Mouse (Mus musculus): ENCODE data around the gene Jazf1. TPM values are rescaled to one million over a fixed set of nuclear protein-coding genes. Genes with fewer than 3 reads are reported as not detected.

Jazf1 gene
- polyA plus RNA-seq, 1 experiment, result not detected

- Histone ChIP-seq H3K4me3 (replicated peaks) (no peak overlapping the region), H3K36me3 (replicated peaks; ENCODE audit: low read length) (no peaks in the 10 kb centered on the region), H3K9me3 (0 out of 2 replicates have a peak, but pooled peaks cover 2% of the 10 kb centered on the region), H3K4me1 (peaks cover 14% of the 10 kb centered on the region), H3K27me3 (replicated peaks) (peaks cover 60% of the 10 kb centered on the region)
- TF ChIP-seq FLI1 (IDR thresholded peaks at IDR 0.05; ENCODE audit: low read length) (no peak), GATA1 (IDR thresholded peaks at IDR 0.05; ENCODE audit: borderline replicate concordance, low read length) (no peak)
These were observed 1.5 kb downstream of the Jazf1 start for GRCm38 (mm10) chr6:53066978-53067377.

- Histone ChIP-seq H3K4me3 (replicated peaks) (no peak overlapping the region), H3K9me3 (0 out of 2 replicates have a peak, but pooled peaks cover 2% of the 10 kb centered on the region)
- TF ChIP-seq GATA1 (IDR thresholded peaks at IDR 0.05; ENCODE audit: borderline replicate concordance, low read length), result no peak
- no peak for TF ChIP-seq FLI1 (IDR thresholded peaks at IDR 0.05; ENCODE audit: low read length)
These were observed 4.4 kb downstream of the Jazf1 start for GRCm38 (mm10) chr6:53064070-53064469.

GRCm38 (mm10) chr6:53054909-53055308 lies 13.5 kb downstream of the Jazf1 start:
- no peaks in the 10 kb centered on the region for H3K9me3 ChIP-seq
- TF ChIP-seq FLI1 (IDR thresholded peaks at IDR 0.05; ENCODE audit: low read length), result no peak
- no peak for TF ChIP-seq GATA1 (IDR thresholded peaks at IDR 0.05; ENCODE audit: borderline replicate concordance, low read length)
- no peaks in the 10 kb centered on the region for H3K4me1 ChIP-seq
- H3K36me3 ChIP-seq (replicated peaks; ENCODE audit: low read length), result no peaks in the 10 kb centered on the region
- peaks cover 19% of the 10 kb centered on the region for H3K27me3 ChIP-seq (replicated peaks)
- H3K4me3 ChIP-seq (replicated peaks), result no peak overlapping the region

More at GRCm38 (mm10) chr6:53064070-53064469, 4.4 kb downstream of the Jazf1 start:
- Histone ChIP-seq H3K27me3 (replicated peaks) (peaks cover 51% of the 10 kb centered on the region), H3K4me1 (peaks cover 14% of the 10 kb centered on the region), H3K36me3 (replicated peaks; ENCODE audit: low read length) (no peaks in the 10 kb centered on the region)

GRCm38 (mm10) chr6:53045501-53045900 lies 22.9 kb downstream of the Jazf1 start:
- Histone ChIP-seq H3K27me3 (replicated peaks) (peaks cover 23% of the 10 kb centered on the region), H3K9me3 (peaks cover 3% of the 10 kb centered on the region; the same call in 1 of the 2 replicates), H3K4me1 (peaks cover 8% of the 10 kb centered on the region; the same call in 1 of the 2 replicates), H3K36me3 (replicated peaks; ENCODE audit: low read length) (no peaks in the 10 kb centered on the region), H3K4me3 (replicated peaks) (no peak overlapping the region)
- TF ChIP-seq GATA1 (IDR thresholded peaks at IDR 0.05; ENCODE audit: borderline replicate concordance, low read length) (no peak), FLI1 (IDR thresholded peaks at IDR 0.05; ENCODE audit: low read length) (no peak)

DNA sequence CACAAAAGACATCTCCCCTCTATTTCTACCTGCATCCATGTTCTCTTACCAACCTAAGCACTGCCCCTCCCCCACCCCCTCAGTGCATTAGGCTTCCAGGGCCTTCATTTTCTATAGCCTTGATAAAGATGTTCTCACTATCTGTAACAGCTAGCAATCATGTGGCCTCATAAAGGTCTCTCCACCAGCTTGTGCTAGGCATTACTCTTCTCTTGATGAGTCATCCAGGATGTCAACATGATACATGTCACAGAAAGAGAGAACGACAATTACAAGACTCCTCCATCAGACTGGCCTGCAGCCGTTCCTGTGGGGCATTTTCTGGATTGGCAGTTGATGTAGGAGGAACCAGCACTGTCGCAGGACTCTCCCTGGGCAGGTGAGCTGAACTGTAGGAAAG lies 30.3 kb downstream of the Jazf1 start:
- Histone ChIP-seq H3K4me1 (peaks cover 12% of the 10 kb centered on the region), H3K9me3 (no peaks in the 10 kb centered on the region), H3K4me3 (replicated peaks) (no peak overlapping the region), H3K27me3 (replicated peaks) (peaks cover 19% of the 10 kb centered on the region), H3K36me3 (replicated peaks; ENCODE audit: low read length) (no peaks in the 10 kb centered on the region)
- TF ChIP-seq FLI1 (IDR thresholded peaks at IDR 0.05; ENCODE audit: low read length) (no peak), GATA1 (IDR thresholded peaks at IDR 0.05; ENCODE audit: borderline replicate concordance, low read length) (no peak)

GRCm38 (mm10) chr6:53034362-53035011 lies 33.9 kb downstream of the Jazf1 start:
- Histone ChIP-seq H3K27me3 (replicated peaks) (peaks cover 3% of the 10 kb centered on the region), H3K4me1 (peaks cover 9% of the 10 kb centered on the region), H3K36me3 (replicated peaks; ENCODE audit: low read length) (no peaks in the 10 kb centered on the region), H3K4me3 (replicated peaks) (no peak overlapping the region), H3K9me3 (no peaks in the 10 kb centered on the region; the same call in 1 of the 2 replicates)
- TF ChIP-seq FLI1 (IDR thresholded peaks at IDR 0.05; ENCODE audit: low read length) (no peak), GATA1 (IDR thresholded peaks at IDR 0.05; ENCODE audit: borderline replicate concordance, low read length) (no peak)

GRCm38 (mm10) chr6:53032730-53033484 lies 35.5 kb downstream of the Jazf1 start:
- peaks cover 4% of the 10 kb centered on the region for H3K9me3 ChIP-seq
- H3K4me1 ChIP-seq, result peaks cover 5% of the 10 kb centered on the region
- peaks cover 4% of the 10 kb centered on the region for H3K27me3 ChIP-seq (replicated peaks)
- no peaks in the 10 kb centered on the region for H3K36me3 ChIP-seq (replicated peaks; ENCODE audit: low read length)
- H3K4me3 ChIP-seq (replicated peaks), result no peak overlapping the region
- TF ChIP-seq GATA1 (IDR thresholded peaks at IDR 0.05; ENCODE audit: borderline replicate concordance, low read length), result no peak
- no peak for TF ChIP-seq FLI1 (IDR thresholded peaks at IDR 0.05; ENCODE audit: low read length)

DNA sequence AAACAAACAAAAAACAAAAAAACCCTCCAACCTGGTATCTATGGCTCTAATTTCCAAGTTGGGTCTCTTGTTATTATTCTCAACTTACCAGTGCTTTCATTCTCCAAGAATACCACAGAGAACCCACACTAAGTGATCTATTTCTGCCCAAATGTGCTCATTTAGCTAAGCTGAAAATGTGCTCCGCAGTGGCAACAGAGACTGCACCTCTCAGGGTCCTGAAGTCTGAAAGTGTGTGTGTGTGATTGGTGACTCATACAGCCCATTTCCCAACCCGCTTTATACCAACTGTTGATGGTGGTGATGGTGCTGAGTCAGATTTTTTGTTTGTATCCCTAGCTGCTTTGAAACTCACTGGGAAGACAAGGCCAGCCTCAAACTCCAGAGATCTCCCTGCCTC lies 46.4 kb downstream of the Jazf1 start:
- Histone ChIP-seq H3K9me3 (no peaks in the 10 kb centered on the region), H3K4me3 (replicated peaks) (no peak overlapping the region), H3K36me3 (replicated peaks; ENCODE audit: low read length) (no peaks in the 10 kb centered on the region), H3K4me1 (0 out of 2 replicates have a peak, but pooled peaks cover 3% of the 10 kb centered on the region), H3K27me3 (replicated peaks) (peaks cover 13% of the 10 kb centered on the region)
- TF ChIP-seq GATA1 (IDR thresholded peaks at IDR 0.05; ENCODE audit: borderline replicate concordance, low read length) (no peak), FLI1 (IDR thresholded peaks at IDR 0.05; ENCODE audit: low read length) (no peak)

DNA sequence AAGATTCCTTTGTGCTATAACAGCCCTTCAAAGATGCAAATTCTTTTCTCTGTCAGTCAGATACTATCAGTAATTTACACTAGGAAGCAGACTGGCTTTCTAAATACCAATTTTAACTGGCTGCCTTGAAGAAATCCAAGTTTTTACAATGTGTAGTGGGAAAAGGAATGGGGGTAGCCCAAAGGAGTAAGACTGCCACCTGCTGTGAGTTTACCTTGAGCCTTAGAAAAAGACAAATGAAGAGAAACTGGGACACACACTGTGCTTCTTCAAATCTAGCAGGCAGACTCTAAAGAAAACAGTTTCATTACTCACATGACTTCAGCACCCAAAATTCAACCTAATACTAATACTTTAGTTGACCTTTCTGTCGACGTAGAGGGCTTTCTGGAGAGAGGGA lies 47.4 kb downstream of the Jazf1 start:
- no peak overlapping the region for H3K4me3 ChIP-seq (replicated peaks)
- 0 out of 2 replicates have a peak, but pooled peaks cover 3% of the 10 kb centered on the region for H3K4me1 ChIP-seq
- no peaks in the 10 kb centered on the region for H3K36me3 ChIP-seq (replicated peaks; ENCODE audit: low read length)
- TF ChIP-seq FLI1 (IDR thresholded peaks at IDR 0.05; ENCODE audit: low read length) (no peak), GATA1 (IDR thresholded peaks at IDR 0.05; ENCODE audit: borderline replicate concordance, low read length) (no peak)
- no peaks in the 10 kb centered on the region for H3K9me3 ChIP-seq
- peaks cover 10% of the 10 kb centered on the region for H3K27me3 ChIP-seq (replicated peaks)

Measured in megakaryocyte, embryonic 14.5 days (primary cell).